Mouse (Mus musculus) cerebellum, adult 9-10 months (tissue): ENCODE measurements around the gene Fnbp1.

Experiments
- DNase-seq: peaks from one replicate; pipeline ENCODE4 v3.0.0; 2022

The Fnbp1 gene

GRCm38 (mm10) chr2:31122806-31123205 is 19.0 kb downstream of the Fnbp1 start:
- no peak for DNase-seq

- no peak for DNase-seq
These were observed 20.6 kb downstream of the Fnbp1 start for GRCm38 (mm10) chr2:31121131-31121693.

- peak; percentile 83 for DNase-seq
These were observed 22.0 kb downstream of the Fnbp1 start for GRCm38 (mm10) chr2:31119795-31120194.

GRCm38 (mm10) chr2:31118639-31119380 is 23.0 kb downstream of the Fnbp1 start:
- no peak for DNase-seq

- no peak for DNase-seq
These were observed 23.6 kb downstream of the Fnbp1 start for GRCm38 (mm10) chr2:31118211-31118610.

- DNase-seq, result no peak
These were observed 25.7 kb downstream of the Fnbp1 start for GRCm38 (mm10) chr2:31115943-31116731.

- no peak for DNase-seq
These were observed 26.5 kb downstream of the Fnbp1 start for GRCm38 (mm10) chr2:31115091-31115942.

GRCm38 (mm10) chr2:31114205-31114604 is 27.6 kb downstream of the Fnbp1 start:
- no peak for DNase-seq

GRCm38 (mm10) chr2:31111685-31112084 is 30.1 kb downstream of the Fnbp1 start:
- DNase-seq, result no peak

- DNase-seq, result no peak
These were observed 31.8 kb downstream of the Fnbp1 start for GRCm38 (mm10) chr2:31109960-31110548.

GRCm38 (mm10) chr2:31108186-31108585 is 33.6 kb downstream of the Fnbp1 start:
- no peak for DNase-seq

- peak; percentile 98 for DNase-seq
These were observed 35.0 kb downstream of the Fnbp1 start for GRCm38 (mm10) chr2:31106621-31107320.

GRCm38 (mm10) chr2:31106004-31106403 is 35.8 kb downstream of the Fnbp1 start:
- DNase-seq, result no peak

GRCm38 (mm10) chr2:31105279-31105678 is 36.5 kb downstream of the Fnbp1 start:
- DNase-seq, result no peak

GRCm38 (mm10) chr2:31103321-31103720 is 38.5 kb downstream of the Fnbp1 start:
- DNase-seq, result no peak

GRCm38 (mm10) chr2:31101285-31101684 is 40.5 kb downstream of the Fnbp1 start:
- DNase-seq, result no peak

GRCm38 (mm10) chr2:31099079-31099478 is 42.7 kb downstream of the Fnbp1 start:
- DNase-seq, result peak; percentile 71

- DNase-seq, result no peak
These were observed 43.2 kb downstream of the Fnbp1 start for GRCm38 (mm10) chr2:31098616-31099015.

GRCm38 (mm10) chr2:31097276-31097675 is 44.5 kb downstream of the Fnbp1 start:
- DNase-seq, result no peak

- DNase-seq, result no peak
These were observed 45.7 kb downstream of the Fnbp1 start for GRCm38 (mm10) chr2:31096119-31096518.

- no peak for DNase-seq
These were observed 47.2 kb downstream of the Fnbp1 start for GRCm38 (mm10) chr2:31094565-31094964.

- no peak for DNase-seq
These were observed 48.9 kb downstream of the Fnbp1 start for GRCm38 (mm10) chr2:31092939-31093338.
